Mouse (Mus musculus) liver, adult 2 months (tissue): ENCODE data around the gene Senp5. TPM values are rescaled to one million over a fixed set of nuclear protein-coding genes. Genes with fewer than 3 reads are reported as not detected.
A peak's percentile ranks its signal among the peaks of the same experiment; 100 is the strongest.

Experiments used
- DNase-seq: peaks from one replicate; pipeline ENCODE4 v3.0.0-alpha.2; 2011; ENCODE audit warnings: low read depth, low spot score; ENCODE audit errors: extremely low read depth
- H3K27ac ChIP-seq: fragments of 200-500 bp; replicated peaks from 2 replicates; pipeline ENCODE4 v1.5.1; 2012; ENCODE audit warnings: low read depth, mild to moderate bottlenecking, control low read depth, inconsistent platforms, low read length; ENCODE audit not compliant: insufficient read depth
- H3K27me3 ChIP-seq: fragments of 200-500 bp; 2 replicates; pipeline ENCODE4 v1.6.1; 2012; ENCODE audit warnings: mild to moderate bottlenecking, moderate library complexity, low read length, inconsistent platforms; ENCODE audit not compliant: control insufficient read depth, insufficient read depth
- H3K36me3 ChIP-seq: fragments of 200-500 bp; 2 replicates; pipeline ENCODE4 v1.6.1; 2012; ENCODE audit warnings: low read length, inconsistent platforms; ENCODE audit not compliant: control insufficient read depth, insufficient read depth
- H3K4me1 ChIP-seq: fragments of 200-500 bp; 2 replicates; pipeline ENCODE4 v1.6.1; 2011; ENCODE audit warnings: low read length; ENCODE audit not compliant: control insufficient read depth, insufficient read depth
- H3K4me3 ChIP-seq: fragments of 200-500 bp; 2 replicates; pipeline ENCODE4 v1.5.1; 2011; ENCODE audit warnings: low read depth, mild to moderate bottlenecking, control low read depth, low read length, moderate library complexity; ENCODE audit not compliant: insufficient read depth
- H3K79me2 ChIP-seq: fragments of 200-500 bp; 2 replicates; pipeline ENCODE4 v1.6.1; 2012; ENCODE audit warnings: inconsistent platforms, mild to moderate bottlenecking, low read length, moderate library complexity; ENCODE audit not compliant: control insufficient read depth, insufficient read depth
- H3K9ac ChIP-seq: fragments of 200-500 bp; 2 replicates; pipeline ENCODE4 v1.6.1; 2012; ENCODE audit warnings: low read depth, mild to moderate bottlenecking, control low read depth, inconsistent platforms, low read length
- CTCF ChIP-seq: fragments of 200-500 bp; IDR thresholded peaks from 2 replicates; pipeline ENCODE4 v1.5.1; 2011; ENCODE audit warnings: low read depth, low read length, control low read depth
- POLR2A ChIP-seq: fragments of 200-500 bp; IDR thresholded peaks from 2 replicates; pipeline ENCODE4 v1.6.1; 2011; ENCODE audit warnings: low read length, control low read depth; ENCODE audit not compliant: insufficient read depth; ENCODE audit errors: extremely low read depth
- WGBS: fragments of 180-500 bp; shearing (Covaris S2); methylation state at CpG from one replicate; pipeline ENCODE4 v1.1.7; 2018; 5-methylcytosine and 5-hydroxymethylcytosine counted together
- polyA plus RNA-seq: library from polyadenylated mRNA; depleted of rRNA; stranded (reverse); fragments of >200 nt; gene quantifications from 2 replicates; pipeline ENCODE4 v1.2.3, GENCODE M21; 2012
- total RNA-seq: library from RNA; depleted of rRNA; stranded (reverse); fragments of >200 nt; gene quantifications from 2 replicates; pipeline ENCODE4 v1.2.3, GENCODE M21; 2014

Gene Senp5
- total and polyA plus RNA-seq, 2 experiments: 3.7 to 10.8 TPM

DNA sequence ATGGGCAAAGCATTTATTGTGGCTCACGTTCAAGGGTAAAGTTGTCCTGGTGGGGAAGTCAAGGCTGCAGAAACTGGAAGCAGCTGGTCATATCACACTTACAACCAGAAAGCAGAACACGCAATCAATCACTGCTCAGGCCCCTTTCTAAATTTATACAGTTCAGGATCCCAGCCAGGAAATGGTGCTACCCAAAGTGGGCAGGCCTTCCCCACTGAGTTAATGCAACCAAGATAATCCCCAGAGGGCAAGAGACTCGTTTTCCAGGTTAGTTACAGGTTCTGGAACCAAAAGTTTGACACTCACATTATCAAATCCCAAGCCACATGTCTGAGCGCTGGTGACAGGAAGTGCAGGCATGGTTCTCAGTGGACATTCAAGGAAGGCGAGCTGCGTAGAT, 64.2 kb downstream of the Senp5 start:
- 69% methylated on average over 6 of the region's 6 CpGs for WGBS
- peaks cover 9% of the 10 kb centered on the region for H3K27me3 ChIP-seq
- H3K27ac ChIP-seq: no peak overlapping the region
- no peaks in the 10 kb centered on the region; the same call in 1 of the 2 replicates for H3K4me1 ChIP-seq
- H3K36me3 ChIP-seq: no peaks in the 10 kb centered on the region
- H3K4me3 ChIP-seq: no peak overlapping the region
- TF ChIP-seq POLR2A (no peak), CTCF (no peak)
- no peak for DNase-seq
- H3K79me2 ChIP-seq: no peaks in the 10 kb centered on the region
- no peak overlapping the region for H3K9ac ChIP-seq

DNA sequence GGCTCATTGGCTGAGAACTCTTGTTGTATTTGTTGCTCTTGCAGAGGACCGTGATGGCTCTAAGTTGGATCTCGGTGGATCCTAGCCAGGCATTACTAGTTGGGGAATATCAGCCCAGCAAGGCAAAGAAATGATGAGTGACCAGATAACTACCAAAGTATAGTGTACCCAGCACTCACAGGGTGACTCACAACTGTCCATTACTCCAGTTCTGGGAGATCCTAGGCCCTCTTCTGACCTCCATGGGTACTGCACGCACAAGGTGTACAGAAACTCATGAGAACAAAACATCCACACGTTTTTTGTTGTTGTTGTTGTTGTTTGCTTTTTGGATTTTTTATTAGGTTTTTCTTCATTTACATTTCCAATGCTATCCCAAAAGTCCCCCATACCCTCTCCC, 66.5 kb downstream of the Senp5 start:
- peaks cover 7% of the 10 kb centered on the region for H3K4me1 ChIP-seq
- WGBS: 87% methylated on average over 4 of the region's 4 CpGs
- H3K4me3 ChIP-seq: no peak overlapping the region
- H3K79me2 ChIP-seq: no peaks in the 10 kb centered on the region
- no peak overlapping the region for H3K9ac ChIP-seq
- TF ChIP-seq POLR2A (no peak), CTCF (no peak)
- peaks cover 13% of the 10 kb centered on the region for H3K27me3 ChIP-seq
- DNase-seq: no peak
- no peak overlapping the region for H3K27ac ChIP-seq
- H3K36me3 ChIP-seq: no peaks in the 10 kb centered on the region

GRCm38 (mm10) chr16:31935091-31935979, 67.8 kb downstream of the Senp5 start:
- Histone ChIP-seq H3K36me3 (no peaks in the 10 kb centered on the region), H3K27ac (0 out of 2 replicates have a peak overlapping the region, but pooled peaks have one; percentile 4), H3K27me3 (peaks cover 13% of the 10 kb centered on the region), H3K4me3 (peak overlapping the region; percentile 14; the same call in 1 of the 2 replicates), H3K79me2 (no peaks in the 10 kb centered on the region), H3K9ac (no peak overlapping the region; the same call in 1 of the 2 replicates), H3K4me1 (peaks cover 7% of the 10 kb centered on the region)
- DNase-seq: no peak
- 9% methylated on average over 36 of the region's 36 CpGs for WGBS
- TF ChIP-seq CTCF: no peak
- no peak for TF ChIP-seq POLR2A

DNA sequence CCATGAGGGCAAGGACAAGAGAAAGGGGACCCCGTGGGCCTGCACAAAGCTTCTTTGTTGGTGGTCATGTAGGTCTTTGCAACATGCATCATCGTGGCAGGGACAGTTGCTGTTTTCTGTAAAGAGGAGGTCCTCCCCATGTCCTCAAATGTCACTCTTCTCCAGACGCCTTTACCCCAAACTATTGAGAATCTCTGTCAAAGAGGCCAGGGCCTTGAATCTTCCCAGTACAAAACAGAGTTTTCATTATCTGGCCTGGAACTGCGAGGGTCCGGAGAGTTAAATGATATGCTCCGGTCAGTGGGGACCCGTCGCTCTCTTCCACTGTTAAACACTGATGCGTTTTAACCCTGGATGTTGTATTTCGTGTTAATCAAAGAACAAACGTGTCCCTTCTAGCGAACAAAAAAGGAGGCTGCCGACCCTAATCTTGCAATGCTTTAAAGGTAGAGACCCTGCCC, 68.5 kb downstream of the Senp5 start:
- no peak for TF ChIP-seq CTCF
- no peak for TF ChIP-seq POLR2A
- WGBS: 43% methylated on average over 13 of the region's 13 CpGs
- no peak for DNase-seq
- Histone ChIP-seq H3K9ac (no peak overlapping the region), H3K36me3 (no peaks in the 10 kb centered on the region), H3K4me1 (peaks cover 7% of the 10 kb centered on the region), H3K27me3 (peaks cover 13% of the 10 kb centered on the region), H3K4me3 (no peak overlapping the region), H3K79me2 (no peaks in the 10 kb centered on the region), H3K27ac (no peak overlapping the region)

DNA sequence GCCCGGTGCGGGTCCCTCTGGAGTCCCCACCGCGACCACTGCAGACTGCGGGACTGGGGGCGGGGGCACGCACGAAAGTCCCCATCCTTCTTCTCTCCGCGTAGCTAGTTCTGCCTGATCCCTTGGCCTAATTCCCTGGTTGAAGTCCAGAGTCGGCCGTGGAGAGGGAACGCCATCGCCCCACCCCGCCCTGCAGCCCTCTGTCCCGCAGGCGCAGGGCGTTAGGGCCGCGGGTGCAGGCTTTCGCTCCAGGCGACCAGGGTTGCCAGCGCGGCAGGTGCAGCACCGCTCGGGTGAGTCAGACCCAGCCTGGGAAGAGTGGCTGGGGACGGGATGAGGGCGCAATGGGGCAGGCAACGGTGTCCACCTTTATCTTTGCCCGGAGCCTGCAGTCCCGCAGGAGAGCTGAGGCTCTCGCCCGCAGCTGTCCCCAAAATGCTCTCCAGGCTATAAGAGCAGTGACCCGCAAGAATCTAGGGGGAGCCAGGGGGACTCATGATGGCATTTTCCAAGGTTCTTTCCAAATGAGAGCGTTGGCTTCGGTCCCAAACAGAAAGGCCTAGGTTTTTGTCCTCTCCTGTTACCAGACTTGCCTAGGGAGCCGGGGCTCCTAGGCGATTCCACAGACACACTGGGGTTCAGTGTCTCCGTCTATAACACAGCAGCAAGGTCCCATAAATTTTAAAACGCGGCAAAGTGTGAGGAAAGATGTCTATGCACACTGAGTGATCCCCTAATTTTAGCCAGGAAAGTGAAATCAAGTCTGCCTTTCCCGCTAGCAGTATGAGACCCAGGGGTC, 69.1 kb downstream of the Senp5 start, which contains the start of gene Pigz:
TSS of gene Pigz (plus strand) at position 101 of the 799 bp plus-strand sequence.
- 11% methylated on average over 42 of the region's 42 CpGs for WGBS
- Histone ChIP-seq H3K9ac (peak within 1 kb of the TSS; percentile 61), H3K4me3 (peak within 1 kb of the TSS; percentile 69), H3K79me2 (no peaks in the 10 kb centered on the region), H3K27ac (no peak within 1 kb of the TSS), H3K27me3 (peaks cover 13% of the 10 kb centered on the region), H3K36me3 (no peaks in the 10 kb centered on the region), H3K4me1 (peaks cover 7% of the 10 kb centered on the region)
- DNase-seq: peak; percentile 26
- TF ChIP-seq POLR2A: no peak
- no peak for TF ChIP-seq CTCF
